Mouse (Mus musculus): ENCODE measurements around the gene Anapc15-ps.

The Anapc15-ps gene

DNA sequence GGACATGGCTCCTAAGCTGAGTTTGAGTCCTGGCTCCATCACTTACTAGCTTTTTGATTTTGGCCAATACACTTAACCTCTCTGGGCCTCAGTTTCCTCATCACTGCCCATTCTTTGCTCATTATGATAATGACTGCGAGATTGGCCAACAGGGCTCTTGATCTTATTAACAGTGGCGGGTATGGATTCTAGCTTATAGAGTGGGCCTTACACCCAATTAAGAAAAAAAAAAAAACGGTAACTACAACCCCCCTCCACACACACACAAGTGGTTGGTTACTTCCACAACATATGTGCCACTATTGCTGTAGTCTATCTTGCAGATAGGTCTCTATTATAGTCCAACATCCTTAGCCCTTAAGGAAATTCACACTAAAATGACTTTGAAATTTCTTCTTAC, at the start of gene Anapc15-ps:
TSS of gene Anapc15-ps (minus strand) at position 101 of the 400 bp plus-strand sequence.
- no peak for DNase-seq

DNA sequence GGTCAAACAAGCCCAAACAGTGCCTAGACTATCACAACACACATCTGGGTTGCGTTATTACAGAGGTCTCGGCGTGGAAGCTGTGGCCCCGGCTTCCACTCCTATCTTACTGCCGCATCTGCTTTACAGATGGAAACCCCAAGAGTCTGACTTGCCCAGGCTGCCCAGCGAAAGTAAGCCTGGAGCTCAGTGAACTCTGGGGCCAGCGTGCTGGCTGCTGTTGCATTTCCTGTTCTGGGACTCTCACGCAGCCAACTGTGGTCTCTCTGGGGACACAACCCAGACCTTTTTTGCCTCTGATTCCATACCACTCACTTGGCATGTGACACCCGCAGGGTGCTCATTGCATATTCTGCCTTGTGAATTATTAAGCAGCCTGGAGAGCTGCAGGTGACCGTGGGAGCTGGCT, 49.0 kb upstream of the Anapc15-ps start:
- no peak for DNase-seq

DNA sequence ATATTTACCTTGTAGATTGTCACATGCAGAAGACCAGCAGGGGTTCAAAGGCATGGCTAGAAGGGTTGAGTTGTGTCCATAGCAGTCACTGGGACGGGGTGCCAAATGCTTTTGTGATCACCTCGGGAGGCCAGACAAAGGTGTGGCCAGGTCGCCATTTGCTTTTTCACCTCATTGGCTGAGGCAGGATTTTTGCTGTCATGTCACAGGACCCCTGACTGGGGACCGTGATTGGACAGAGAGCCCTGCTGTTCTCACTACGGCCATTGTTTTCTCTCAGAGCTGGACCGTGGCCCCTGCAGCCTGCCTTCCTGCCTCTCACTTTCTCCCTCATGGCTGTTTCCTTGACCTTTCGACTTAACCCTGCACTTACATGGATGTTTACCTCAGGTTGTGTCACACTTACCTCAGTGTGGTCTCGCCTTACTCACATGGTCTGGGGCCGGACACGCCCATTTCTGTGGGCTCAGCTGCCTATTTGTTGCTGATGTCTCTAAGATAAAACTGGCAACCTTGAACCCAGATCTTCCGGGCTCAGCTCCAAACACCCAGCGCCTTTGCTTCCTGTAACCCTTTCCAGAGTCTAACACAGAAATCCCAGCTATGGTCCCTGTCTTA, 47.0 kb upstream of the Anapc15-ps start:
- DNase-seq: no peak

DNA sequence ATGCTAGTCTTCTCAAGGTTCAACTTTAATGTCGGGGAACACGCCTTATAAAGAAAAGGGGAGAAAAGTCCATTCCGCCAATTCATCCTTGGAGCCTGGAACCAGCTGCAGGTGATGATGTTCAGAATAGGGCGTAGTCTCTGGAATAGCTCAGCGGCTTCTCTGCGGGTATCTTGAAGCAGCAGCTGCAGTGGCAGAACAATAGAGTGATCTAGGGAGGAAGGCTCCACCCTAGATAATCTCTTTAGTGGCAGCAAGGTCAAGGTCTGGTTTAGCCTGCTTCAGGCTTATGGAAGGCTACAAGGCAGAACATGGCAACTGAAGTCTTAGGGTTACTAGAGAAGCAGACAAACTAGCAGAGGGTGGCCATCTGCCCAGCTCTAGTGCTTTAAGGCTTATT, 46.2 kb upstream of the Anapc15-ps start:
- no peak for DNase-seq

DNA sequence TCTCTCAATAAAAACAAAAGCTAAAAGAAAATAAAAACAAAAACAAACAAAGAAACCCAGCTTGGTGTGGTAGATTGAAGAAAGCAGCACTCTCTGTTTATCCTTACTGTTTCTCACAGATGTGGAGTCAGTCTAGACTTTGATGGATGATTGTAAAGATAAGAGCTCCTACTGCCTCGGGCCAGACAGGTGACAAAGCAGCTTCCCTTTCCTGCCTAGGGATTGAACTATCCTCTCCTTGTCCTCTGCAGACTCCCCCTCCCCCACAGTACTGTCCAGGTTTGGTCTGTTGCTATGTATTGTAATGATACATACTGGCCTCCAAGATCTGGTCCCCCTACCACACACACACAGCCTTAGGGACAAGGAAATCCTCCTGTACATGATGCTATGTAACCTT, 45.5 kb upstream of the Anapc15-ps start:
- no peak for DNase-seq

DNA sequence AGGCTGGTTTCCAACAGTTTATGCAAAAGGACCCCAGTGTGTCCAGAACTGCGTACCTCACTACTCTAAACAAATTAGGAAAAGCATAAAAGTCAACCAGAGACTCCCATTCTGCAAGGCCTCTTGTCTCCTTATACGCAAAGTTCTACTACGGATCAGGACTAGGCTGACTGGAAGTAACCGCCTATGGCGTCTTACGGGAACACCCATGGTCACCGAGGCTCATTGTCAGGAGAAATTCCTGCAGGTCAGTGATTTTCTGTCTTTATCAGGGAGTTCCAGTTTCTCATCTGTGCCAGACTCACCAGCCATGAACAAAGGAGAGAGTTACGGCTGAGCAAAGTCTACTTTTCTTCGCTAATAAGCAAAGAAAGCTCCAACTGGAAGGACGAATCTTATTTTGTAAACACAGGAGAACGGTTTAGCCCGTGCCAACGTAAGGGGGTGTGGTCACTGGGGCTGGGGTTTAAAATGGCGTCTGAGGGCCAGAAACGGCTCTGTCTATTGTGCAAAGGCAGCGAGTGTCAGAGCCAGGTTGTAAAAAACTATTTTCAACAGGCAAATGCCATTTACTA, 43.9 kb upstream of the Anapc15-ps start:
- DNase-seq: no peak

DNA sequence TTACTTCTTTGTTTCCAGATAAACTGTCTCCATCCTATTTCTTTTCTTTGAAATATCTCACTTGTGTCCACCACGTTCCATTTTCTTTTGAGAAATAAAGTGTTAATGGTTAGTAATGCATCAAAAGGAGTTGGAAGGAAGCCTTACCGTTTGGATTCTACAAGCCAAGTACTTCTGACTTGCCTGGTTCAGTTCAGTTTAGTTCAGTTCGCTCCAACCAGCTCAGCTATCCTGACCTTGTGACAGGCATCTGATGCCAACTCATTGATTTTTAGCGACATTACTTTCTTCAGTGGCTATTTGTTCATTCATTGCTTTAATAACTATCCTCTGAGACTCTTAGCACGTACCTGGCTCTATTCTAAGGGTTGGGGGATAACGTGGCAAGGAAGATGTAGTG, 42.4 kb upstream of the Anapc15-ps start:
- DNase-seq: no peak

DNA sequence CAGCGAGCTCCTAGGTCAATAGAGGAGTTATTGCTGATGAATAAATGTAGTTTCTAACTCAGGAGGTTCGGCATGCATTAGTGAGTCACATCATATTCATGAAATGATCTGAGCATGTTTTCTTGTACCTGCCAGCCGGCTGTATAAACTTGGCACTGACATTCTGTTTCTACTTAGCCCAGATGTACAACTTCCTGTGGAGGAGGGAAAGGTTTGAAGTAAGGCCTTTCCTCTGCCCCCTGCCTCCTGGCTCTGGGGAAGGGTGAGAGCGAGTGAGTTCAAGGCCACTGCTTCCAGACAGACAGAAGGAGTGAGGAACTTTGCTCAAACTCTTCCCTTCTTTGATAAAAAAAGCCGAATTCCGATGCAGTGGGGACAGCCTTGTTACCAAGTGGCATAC, 39.0 kb upstream of the Anapc15-ps start:
- no peak for DNase-seq

DNA sequence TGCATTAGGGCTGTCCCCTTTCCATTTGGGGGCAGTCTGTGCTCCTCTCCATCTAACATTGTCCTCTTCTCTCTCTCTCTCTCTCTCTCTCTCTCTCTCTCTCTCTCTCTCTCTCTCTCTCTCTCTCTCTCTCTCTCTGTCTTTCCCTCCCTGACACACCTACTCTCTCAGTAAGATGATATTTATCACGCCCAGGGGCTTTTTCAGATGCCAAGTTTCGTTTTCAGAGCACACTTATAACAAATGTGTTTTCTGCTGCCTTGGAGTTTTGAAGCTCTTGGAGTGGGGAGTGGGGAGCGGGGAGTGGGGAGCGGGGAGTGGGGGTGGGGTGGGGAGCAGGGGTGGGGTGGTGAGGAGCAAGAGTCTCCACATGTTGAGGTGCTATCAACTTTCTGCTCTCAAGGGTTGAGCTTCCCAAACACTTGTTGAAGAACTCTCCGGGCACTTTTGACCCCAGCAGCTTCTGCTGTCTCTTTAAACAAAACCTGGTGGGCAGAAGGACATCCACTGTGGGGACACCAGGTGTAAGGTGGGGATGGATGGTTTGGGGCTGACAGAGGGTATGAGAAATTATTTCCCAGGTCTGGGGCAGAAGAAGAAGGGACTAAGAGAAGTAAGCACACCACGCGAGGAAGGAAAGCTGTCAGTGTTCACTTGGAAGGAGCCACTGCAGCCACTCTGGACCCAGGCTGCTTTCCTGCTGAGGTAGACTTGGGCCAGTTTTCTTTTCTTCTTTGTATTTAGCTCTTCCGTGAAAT, 36.8 kb upstream of the Anapc15-ps start:
- DNase-seq: no peak

DNA sequence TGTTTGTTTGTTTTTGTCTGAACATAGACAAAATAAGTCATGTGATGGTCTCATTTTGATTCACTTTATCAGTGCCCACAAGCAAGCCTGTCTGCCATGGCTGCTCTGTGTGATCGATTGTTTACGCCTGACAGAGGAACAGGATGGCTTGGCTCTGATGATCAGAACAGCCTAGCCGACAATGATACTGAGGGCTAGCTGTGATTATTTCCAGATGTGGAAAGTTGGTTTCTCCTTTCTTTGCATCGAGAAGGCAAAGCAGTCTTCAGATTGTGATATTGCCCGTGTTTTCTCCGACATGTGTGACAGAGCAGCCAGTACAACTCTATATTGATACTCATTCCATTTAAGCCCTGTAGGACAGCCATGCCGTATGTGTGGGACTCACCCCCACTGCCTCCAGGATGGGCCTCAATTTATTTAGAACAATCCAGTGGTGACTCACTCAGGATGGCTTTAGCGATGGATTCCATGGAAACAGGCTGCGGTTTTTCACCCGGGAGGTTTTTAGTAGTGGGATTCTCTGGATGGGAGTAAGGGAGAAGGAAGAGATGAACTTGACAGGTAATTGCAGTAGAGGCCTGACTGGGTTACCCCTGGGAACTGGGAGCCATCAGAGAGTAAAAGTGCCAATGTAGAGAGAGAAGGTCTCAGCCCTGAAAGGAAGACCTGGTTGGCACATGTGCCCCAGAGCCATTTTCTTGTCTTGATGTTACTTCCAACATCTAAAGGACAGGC, 36.1 kb upstream of the Anapc15-ps start:
- no peak for DNase-seq

DNA sequence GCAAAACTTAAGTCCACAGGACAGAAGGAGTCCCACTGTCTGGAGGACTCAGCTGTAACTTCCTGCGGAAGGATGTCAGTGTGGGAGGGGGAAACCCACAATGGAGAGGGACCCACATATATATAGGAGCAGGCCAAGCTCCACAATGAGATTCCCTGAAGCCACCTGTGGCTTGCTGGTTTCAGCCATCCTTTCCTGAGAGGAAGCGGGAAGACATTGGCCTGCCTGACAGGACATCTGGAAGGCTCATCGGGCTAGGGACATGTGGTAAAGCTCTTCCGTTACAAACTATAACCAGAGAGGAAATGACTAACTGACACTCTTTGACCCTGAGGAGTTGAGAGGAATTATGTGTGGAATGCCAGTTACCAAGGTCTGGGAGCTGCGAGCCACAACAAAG, 34.8 kb upstream of the Anapc15-ps start:
- no peak for DNase-seq

DNA sequence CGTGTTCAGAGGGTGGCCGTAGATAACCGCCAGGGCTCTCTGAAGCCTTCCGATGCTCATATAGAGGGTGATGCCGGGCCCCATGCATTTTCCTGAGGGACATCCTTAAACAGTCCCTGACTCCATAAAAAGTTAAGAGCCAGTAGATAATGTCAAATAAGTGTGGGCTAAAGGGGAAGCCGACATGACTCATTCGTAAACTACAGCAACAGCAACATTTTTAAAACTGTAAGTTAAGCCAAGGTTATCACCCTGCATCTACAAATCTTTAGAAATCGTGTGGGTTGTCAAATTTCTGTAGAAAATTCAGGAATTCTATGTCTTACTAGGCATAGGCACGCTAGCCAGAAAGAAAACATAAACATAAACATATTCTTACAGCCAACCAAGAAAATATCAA, 33.6 kb upstream of the Anapc15-ps start:
- no peak for DNase-seq

DNA sequence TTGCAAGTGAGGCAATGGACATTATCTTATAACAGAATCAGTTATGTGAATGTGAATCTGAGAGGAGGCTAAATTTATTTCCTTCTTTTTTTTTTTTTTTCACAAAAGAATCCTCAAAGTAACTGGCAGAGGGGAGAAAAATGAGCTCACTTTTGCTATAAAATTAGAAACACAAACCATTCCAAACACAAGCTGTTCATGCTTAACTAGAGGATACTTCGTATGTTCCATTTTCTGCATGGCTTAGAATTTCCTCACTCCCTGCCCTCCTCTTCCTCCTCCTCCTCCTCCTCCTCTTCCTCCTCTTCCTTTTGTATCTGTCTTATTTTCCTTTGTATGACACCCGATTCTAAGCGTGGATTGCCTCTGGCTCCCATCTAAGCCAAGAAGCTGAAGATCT, 32.5 kb upstream of the Anapc15-ps start:
- DNase-seq: no peak

DNA sequence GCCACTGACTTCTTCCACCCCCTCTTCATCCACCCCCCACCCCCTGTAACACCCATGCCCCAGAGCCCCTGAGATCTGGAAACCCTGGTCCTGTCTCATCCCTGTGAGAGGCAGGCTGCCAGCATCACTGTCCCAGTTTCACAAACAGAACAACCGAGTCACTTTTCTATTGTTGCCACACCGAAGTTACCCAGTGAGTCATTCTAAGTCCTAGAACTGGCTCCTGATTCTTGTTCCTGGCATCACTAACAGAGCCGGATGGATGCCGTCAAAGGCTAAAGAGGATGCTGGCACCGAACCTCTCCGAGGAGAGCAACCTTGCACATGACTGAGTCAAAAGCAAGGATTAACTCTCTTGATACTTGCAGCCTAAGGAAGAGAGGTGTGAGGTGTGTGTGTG, 31.6 kb upstream of the Anapc15-ps start:
- no peak for DNase-seq

DNA sequence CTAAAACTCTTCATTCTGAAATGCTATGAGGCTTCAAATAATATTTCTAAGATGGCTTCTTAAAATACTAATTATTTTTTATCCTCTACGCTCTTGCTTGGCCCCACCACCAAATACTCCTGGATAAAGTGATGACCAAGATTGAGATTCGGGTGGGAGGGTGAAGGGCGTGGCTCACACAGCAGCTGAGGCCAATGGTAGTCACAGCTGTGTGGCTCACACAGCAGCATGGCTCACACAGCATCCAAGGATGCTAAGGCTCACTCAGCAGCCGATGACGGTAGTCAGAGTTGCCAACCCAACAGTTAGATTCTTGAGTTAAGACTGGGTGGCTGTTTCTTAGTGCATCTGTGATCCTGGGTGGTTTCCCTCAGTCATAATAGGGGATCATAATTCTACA, 30.5 kb upstream of the Anapc15-ps start:
- no peak for DNase-seq

DNA sequence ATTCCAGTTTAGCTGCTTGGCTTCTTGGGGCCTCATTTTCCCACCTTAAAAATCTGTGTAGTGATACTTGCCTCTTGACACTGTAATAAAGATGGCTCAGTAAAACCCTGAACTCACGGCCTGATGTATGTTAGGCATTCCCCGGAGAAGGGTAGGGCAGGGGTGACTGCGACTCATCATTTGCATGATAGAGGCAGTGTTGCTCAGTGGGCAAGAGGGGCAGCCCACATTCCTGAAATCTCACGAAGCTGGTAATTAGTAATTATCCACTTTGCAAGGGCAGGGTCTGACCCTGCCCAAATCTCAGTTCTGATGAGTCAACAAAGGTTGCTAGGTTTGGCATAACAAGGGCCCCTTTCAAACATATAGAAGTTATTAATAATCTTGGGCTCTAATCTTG, 27.2 kb upstream of the Anapc15-ps start:
- DNase-seq: no peak

DNA sequence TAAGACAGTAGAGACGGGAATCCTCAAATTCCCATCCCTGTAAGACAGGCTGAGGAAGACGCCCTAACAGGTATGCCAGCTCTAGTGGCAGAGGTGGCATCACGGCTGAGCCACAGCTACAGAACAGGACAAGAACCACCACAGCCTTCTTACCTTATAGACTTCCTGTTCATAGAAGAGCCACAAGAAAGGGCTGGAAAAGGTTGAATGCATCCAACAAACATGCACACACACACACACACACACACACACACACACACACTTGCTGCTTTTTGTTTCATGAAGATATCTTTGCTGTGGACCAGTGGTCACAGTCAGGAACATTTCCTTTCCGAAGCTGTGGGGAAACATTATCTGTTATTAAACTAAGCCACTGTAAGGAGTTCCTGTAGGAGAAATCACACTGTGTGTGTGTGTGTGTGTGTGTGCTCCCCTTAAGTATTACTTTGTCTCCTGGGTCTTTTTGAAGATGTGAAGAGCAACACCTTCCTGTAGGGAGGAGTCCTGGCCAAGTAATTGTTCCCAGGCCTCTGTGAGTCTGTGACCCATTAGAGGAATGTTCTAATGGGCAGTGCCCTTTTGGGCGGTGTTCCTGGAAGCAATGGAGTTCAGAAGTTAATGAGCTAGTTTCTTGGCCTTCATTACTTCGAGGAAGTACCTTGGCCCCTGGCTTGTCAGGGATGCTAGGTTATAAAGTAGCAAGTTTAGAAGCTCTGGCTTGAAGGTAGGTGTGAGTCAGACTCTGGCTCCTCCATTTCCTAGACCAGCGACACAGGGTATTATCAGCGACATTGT, 25.9 kb upstream of the Anapc15-ps start:
- no peak for DNase-seq

DNA sequence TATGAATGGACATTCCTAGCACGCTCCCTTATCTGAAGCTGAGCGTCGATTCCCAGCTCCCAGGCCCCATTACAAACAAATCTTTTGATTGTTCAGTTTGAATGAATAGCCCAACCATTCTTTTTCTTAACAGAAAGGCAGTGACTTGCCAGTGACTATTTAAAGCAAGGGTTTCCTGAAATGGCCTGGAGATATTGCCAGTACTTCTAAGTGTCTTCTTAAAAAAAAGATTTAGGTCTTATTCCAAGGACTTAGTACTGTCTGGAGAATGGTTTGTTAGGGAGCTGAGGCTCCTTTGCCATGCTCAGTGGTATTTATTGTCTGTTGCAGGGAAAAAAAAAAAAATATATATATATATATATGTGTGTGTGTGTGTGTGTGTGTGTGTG, 23.0 kb upstream of the Anapc15-ps start:
- DNase-seq: no peak

DNA sequence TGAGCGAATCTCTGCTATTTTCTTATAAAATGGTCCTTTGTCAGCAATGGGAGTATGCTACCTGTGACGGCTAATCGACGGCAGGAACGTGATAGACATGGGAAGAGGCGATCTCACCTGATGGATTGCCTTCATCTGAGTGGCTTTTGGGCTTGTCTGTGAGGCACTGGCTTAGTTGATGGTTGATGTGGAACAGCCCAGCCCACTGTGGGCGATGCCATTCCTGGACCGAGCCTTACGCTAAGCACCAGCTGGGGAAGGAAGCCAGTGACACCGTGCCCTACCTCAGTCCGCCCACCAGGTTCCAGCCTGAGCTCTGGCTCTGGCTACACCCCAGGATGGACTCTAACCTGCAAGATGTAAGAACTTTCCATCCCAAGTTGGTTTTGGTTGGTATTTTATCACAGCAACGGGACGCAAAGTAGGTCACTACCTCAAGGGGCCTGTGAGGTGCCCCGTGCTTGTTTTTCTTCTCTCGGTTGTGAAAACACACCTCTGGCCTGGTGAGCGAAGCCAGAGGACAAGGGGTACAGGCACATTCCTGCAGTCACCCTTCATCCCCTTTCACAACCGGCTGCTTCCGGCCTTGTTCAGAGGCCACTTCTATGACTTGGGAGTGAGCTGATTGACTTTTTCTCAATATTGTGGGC, 22.5 kb upstream of the Anapc15-ps start:
- DNase-seq: no peak

DNA sequence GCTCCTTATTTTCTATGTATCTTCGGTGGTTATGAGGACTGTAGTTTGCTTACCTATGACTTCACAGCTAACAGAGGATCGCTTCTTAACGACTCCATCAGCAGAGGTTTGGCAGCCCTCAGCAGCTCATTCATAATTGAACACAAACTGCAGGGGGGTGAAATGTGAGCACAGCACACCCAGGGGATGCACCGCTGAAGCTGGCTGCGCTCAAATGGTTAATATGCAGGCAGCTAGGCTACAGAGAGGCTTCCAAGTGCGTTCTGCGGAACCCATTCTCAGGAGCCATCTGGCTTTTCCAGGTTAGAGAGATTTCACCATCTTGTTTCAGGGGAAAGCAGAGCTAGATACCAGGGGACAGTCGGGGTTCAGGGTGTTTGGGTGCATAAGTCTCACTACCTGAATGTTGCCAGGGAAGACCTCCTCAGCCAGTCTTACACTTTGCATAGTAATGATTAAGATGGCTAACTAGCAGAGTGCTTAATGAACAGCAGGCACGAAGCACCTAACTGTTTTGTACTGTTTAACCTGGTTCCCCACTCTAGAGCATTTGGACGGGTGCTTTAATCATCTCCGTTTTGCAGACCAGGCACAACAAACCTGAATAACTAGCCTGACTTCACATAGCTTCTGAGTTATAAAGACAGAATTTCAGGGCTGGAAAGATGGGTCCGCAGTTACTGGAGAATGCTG, 21.5 kb upstream of the Anapc15-ps start:
- no peak for DNase-seq

DNA sequence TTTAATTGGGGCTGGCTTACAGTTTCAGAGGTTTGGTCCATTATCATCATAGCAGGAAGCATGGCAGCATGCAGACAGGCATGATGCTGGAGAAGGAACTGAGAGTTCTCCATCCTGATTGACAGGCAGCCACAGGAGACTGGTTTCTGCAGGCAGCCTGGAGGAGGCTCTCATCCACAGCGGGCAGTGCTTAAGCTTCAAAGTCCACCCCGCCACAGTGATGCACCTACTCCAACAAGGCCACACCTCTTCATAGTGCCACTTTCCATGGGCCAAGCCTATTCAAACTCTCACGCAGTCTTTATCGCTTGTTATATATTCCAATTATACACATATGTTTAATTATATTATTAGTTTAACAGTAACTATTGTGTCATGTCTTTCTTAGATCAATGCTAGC, 18.1 kb upstream of the Anapc15-ps start:
- DNase-seq: no peak

DNA sequence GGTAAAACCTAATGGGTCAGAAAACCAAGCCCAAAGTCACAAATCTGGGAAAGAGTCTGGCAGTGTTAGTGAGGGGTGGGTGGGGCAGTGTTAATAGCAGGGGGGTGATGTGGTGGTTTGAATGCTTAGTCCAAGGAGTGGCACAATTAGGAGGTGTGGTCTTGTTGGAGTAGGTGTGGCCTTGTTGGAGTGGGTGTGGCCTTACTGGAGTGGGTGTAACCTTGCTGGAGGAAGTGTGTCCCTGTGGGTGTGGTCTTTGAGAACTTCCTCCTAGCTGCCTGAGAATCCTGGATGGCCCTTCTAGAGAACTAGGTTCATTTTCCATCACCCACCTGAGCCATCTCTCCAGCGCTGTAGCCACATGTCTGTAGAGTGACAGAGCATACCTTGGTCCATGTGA, 16.6 kb upstream of the Anapc15-ps start:
- DNase-seq: no peak
